Mouse (Mus musculus): ENCODE measurements around the gene Slc30a9. TPM values are rescaled to one million over a fixed set of nuclear protein-coding genes. Genes with fewer than 3 reads are reported as not detected.

The Slc30a9 gene
- total RNA-seq, 4 experiments from 2014 or later = 161 to 209 (median 190) TPM

- DNase-seq (ENCODE audit: low spot score) = no peak
These were observed 5.7 kb downstream of the Slc30a9 start for GRCm38 (mm10) chr5:67312522-67312851.

GRCm38 (mm10) chr5:67321656-67322268 lies 15.0 kb downstream of the Slc30a9 start:
- DNase-seq (ENCODE audit: low spot score) = no peak

GRCm38 (mm10) chr5:67324032-67324431 lies 17.3 kb downstream of the Slc30a9 start:
- DNase-seq (ENCODE audit: low spot score) = no peak

GRCm38 (mm10) chr5:67340811-67341210 lies 34.1 kb downstream of the Slc30a9 start:
- DNase-seq (ENCODE audit: low spot score) = no peak

- DNase-seq (ENCODE audit: low spot score) = no peak
These were observed 40.3 kb downstream of the Slc30a9 start for GRCm38 (mm10) chr5:67347060-67347459.

- DNase-seq (ENCODE audit: low spot score) = no peak
These were observed 42.2 kb downstream of the Slc30a9 start for GRCm38 (mm10) chr5:67348949-67349348.

GRCm38 (mm10) chr5:67362316-67362715 lies 55.6 kb downstream of the Slc30a9 start:
- no peak for DNase-seq (ENCODE audit: low spot score)

- DNase-seq (ENCODE audit: low spot score) = no peak
These were observed 56.2 kb downstream of the Slc30a9 start for GRCm38 (mm10) chr5:67362931-67363330.

GRCm38 (mm10) chr5:67377044-67377621 lies 70.4 kb downstream of the Slc30a9 start:
- no peak for DNase-seq (ENCODE audit: low spot score)

GRCm38 (mm10) chr5:67381690-67382089 lies 74.9 kb downstream of the Slc30a9 start:
- no peak for DNase-seq (ENCODE audit: low spot score)

GRCm38 (mm10) chr5:67382556-67382955 lies 75.8 kb downstream of the Slc30a9 start:
- no peak for DNase-seq (ENCODE audit: low spot score)

- DNase-seq (ENCODE audit: low spot score) = no peak
These were observed 87.2 kb downstream of the Slc30a9 start for GRCm38 (mm10) chr5:67393951-67394350.

GRCm38 (mm10) chr5:67395211-67395851 lies 88.6 kb downstream of the Slc30a9 start:
- DNase-seq (ENCODE audit: low spot score) = no peak

GRCm38 (mm10) chr5:67397186-67397585 lies 90.4 kb downstream of the Slc30a9 start:
- DNase-seq (ENCODE audit: low spot score) = no peak

GRCm38 (mm10) chr5:67399876-67400607 lies 93.3 kb downstream of the Slc30a9 start:
- no peak for DNase-seq (ENCODE audit: low spot score)

GRCm38 (mm10) chr5:67400608-67401480 lies 94.1 kb downstream of the Slc30a9 start:
- no peak for DNase-seq (ENCODE audit: low spot score)

GRCm38 (mm10) chr5:67401612-67402011 lies 94.9 kb downstream of the Slc30a9 start:
- no peak for DNase-seq (ENCODE audit: low spot score)

- no peak for DNase-seq (ENCODE audit: low spot score)
These were observed 97.6 kb downstream of the Slc30a9 start for GRCm38 (mm10) chr5:67404380-67404779.

GRCm38 (mm10) chr5:67404919-67405318 lies 98.2 kb downstream of the Slc30a9 start:
- DNase-seq (ENCODE audit: low spot score) = no peak
